Mouse (Mus musculus) adrenal gland, adult (tissue): ENCODE data around the gene Tspan7.

Experiments used
- DNase-seq, 2 experiments: peaks; one replicate each; pipeline ENCODE4 v3.0.0; 2022 to 2023; ENCODE audit warnings: low spot score in 1 of 2; ENCODE audit not compliant: inconsistent age in 2 of 2

Tspan7 gene

GRCm38 (mm10) chrX:10484872-10485569, at the start of gene Tspan7:
Tspan7 (plus strand) TSS chrX:10485158.
- DNase-seq, result peak; percentile 49 to 80

- DNase-seq, result no peak
Observed at GRCm38 (mm10) chrX:10449323-10449980, 35.5 kb upstream of the Tspan7 start.

GRCm38 (mm10) chrX:10450143-10451060, 34.6 kb upstream of the Tspan7 start:
- DNase-seq, result no peak

- no peak for DNase-seq
Observed at GRCm38 (mm10) chrX:10453798-10454197, 31.2 kb upstream of the Tspan7 start.

- no peak for DNase-seq
Observed at GRCm38 (mm10) chrX:10457256-10457655, 27.7 kb upstream of the Tspan7 start.

GRCm38 (mm10) chrX:10477088-10477487, 7.9 kb upstream of the Tspan7 start:
- DNase-seq, result no peak

GRCm38 (mm10) chrX:10479031-10479886, 5.7 kb upstream of the Tspan7 start:
- no peak for DNase-seq

GRCm38 (mm10) chrX:10479943-10480342, 5.0 kb upstream of the Tspan7 start:
- no peak for DNase-seq

GRCm38 (mm10) chrX:10485664-10486211, 780 bp downstream of the Tspan7 start:
- DNase-seq, result peak; percentile 44 to 79

GRCm38 (mm10) chrX:10498580-10498979, 13.6 kb downstream of the Tspan7 start:
- DNase-seq, result no peak

- peak in 1 of 2 experiments; percentile 40 for DNase-seq
Observed at GRCm38 (mm10) chrX:10502616-10503015, 17.7 kb downstream of the Tspan7 start.

GRCm38 (mm10) chrX:10514417-10514816, 29.5 kb downstream of the Tspan7 start:
- DNase-seq, result peak in 1 of 2 experiments; percentile 38

GRCm38 (mm10) chrX:10514971-10515370, 30.0 kb downstream of the Tspan7 start:
- peak in 1 of 2 experiments; percentile 50 for DNase-seq

GRCm38 (mm10) chrX:10516448-10516847, 31.5 kb downstream of the Tspan7 start:
- DNase-seq, result no peak

- no peak for DNase-seq
Observed at GRCm38 (mm10) chrX:10516925-10517324, 32.0 kb downstream of the Tspan7 start.

- no peak for DNase-seq
Observed at GRCm38 (mm10) chrX:10517756-10518155, 32.8 kb downstream of the Tspan7 start.

GRCm38 (mm10) chrX:10518510-10518909, 33.6 kb downstream of the Tspan7 start:
- DNase-seq, result no peak

GRCm38 (mm10) chrX:10535450-10535849, 50.5 kb downstream of the Tspan7 start:
- no peak for DNase-seq

- no peak for DNase-seq
Observed at GRCm38 (mm10) chrX:10539009-10539408, 54.1 kb downstream of the Tspan7 start.

- DNase-seq, result peak in 1 of 2 experiments; percentile 41
Observed at GRCm38 (mm10) chrX:10539482-10540166, 54.7 kb downstream of the Tspan7 start.
